Comparison of ENCODE assay signal across 43 mouse cellular contexts in genomic region chr9:106504246-106504645, GRCm38 (mm10). TPM values are rescaled to one million over a fixed set of nuclear protein-coding genes. Genes with fewer than 3 reads are reported as not detected.
"Had no signal": no experiment of that assay in that cellular context is flagged by ENCODE, and none has a peak within 500 bp of the region (broad histone marks: within the 10 kb centered on the region; RNA-seq: fewer than 3 reads in every experiment).

No protein-coding gene starts in this region.

- ATAC-seq: hindbrain, postnatal 0 days; intestine, embryonic 16.5 days had no signal

- H3K9ac ChIP-seq: heart, embryonic 12.5 days; hindbrain, embryonic 13.5 days; hindbrain, embryonic 15.5 days; kidney, embryonic 15.5 days; limb, embryonic 12.5 days; liver, embryonic 14.5 days had no signal

- DNase-seq: gastrocnemius, adult 2 months; gastrocnemius, postnatal 10 days; gastrocnemius, postnatal 25 days; heart, adult 18-20 months; heart, postnatal 14 days; heart, postnatal 36 days; kidney, adult 11 months; kidney, adult 2 months; kidney, adult 9 months; kidney, postnatal 14 days; kidney, postnatal 36 days; layer of hippocampus, adult 9-11 months; layer of hippocampus, postnatal 36 days; liver had no signal

- H3K27ac ChIP-seq: gastrocnemius, adult 2 months; heart, embryonic 10.5 days; hindbrain, embryonic 13.5 days; hindbrain, embryonic 15.5 days; hindbrain, postnatal 0 days; kidney, embryonic 15.5 days; kidney, postnatal 0 days; limb, embryonic 10.5 days; limb, embryonic 12.5 days; liver, embryonic 14.5 days had no signal

- H3K4me3 ChIP-seq: gastrocnemius, adult 2 months; heart, embryonic 10.5 days; heart, embryonic 12.5 days; hindbrain, embryonic 13.5 days; hindbrain, embryonic 15.5 days; kidney, embryonic 15.5 days; limb, embryonic 10.5 days; limb, embryonic 12.5 days had no signal

- H3K27me3 ChIP-seq: hindbrain, embryonic 15.5 days; kidney, embryonic 15.5 days; limb, embryonic 12.5 days had no signal

- H3K36me3 ChIP-seq: heart, embryonic 10.5 days; heart, embryonic 12.5 days; hindbrain, embryonic 13.5 days; hindbrain, embryonic 15.5 days; kidney, embryonic 15.5 days; limb, embryonic 10.5 days; limb, embryonic 12.5 days had no signal

- H3K4me1 ChIP-seq: heart, embryonic 10.5 days; heart, embryonic 12.5 days; hindbrain, embryonic 13.5 days; hindbrain, embryonic 15.5 days; kidney, embryonic 15.5 days; limb, embryonic 10.5 days; limb, embryonic 12.5 days had no signal

- H3K4me2 ChIP-seq: heart, embryonic 12.5 days; hindbrain, embryonic 13.5 days; hindbrain, embryonic 15.5 days; kidney, embryonic 15.5 days; limb, embryonic 12.5 days; liver, embryonic 11.5 days had no signal

- H3K9me3 ChIP-seq: heart, embryonic 10.5 days; heart, embryonic 12.5 days; hindbrain, embryonic 13.5 days; hindbrain, embryonic 15.5 days; kidney, embryonic 15.5 days; limb, embryonic 10.5 days; limb, embryonic 12.5 days had no signal

RNA-seq across cellular contexts. Expression of gene Iqcf1, which starts 4.5 kb away (rescaled TPM):
- total RNA-seq: gastrocnemius, adult 2 months; gastrocnemius, postnatal 10 days; gastrocnemius, postnatal 25 days; gastrocnemius, postnatal 4 days; granulocyte monocyte progenitor cell, adult 5-6 weeks; heart, adult 18-20 months; heart, adult 8-10 months; heart, postnatal 14 days; heart, postnatal 36 days; hematopoietic stem cell, adult 5-6 weeks; hindbrain, postnatal 0 days; layer of hippocampus, adult 18-20 months; layer of hippocampus, adult 8-10 months; layer of hippocampus, postnatal 14 days; layer of hippocampus, postnatal 36 days; left cerebral cortex, adult 18-20 months; left cerebral cortex, adult 8-10 months; left cerebral cortex, postnatal 10 days; left cerebral cortex, postnatal 36 days had no signal
- polyA plus RNA-seq: heart, embryonic 10.5 days; heart, embryonic 12.5 days; heart, embryonic 14.5 days; heart, embryonic 16.5 days; hindbrain, embryonic 11.5 days; hindbrain, embryonic 13.5 days; hindbrain, embryonic 15.5 days; hindbrain, postnatal 0 days; intestine, embryonic 14.5 days; intestine, embryonic 16.5 days; kidney, adult 2 months; kidney, embryonic 15.5 days; kidney, postnatal 0 days; large intestine, adult 2 months; limb, embryonic 10.5 days; limb, embryonic 12.5 days; limb, embryonic 14.5 days; liver, embryonic 11.5 days; liver, embryonic 14.5 days had no signal

RNA-seq across cellular contexts. Expression of gene Iqcf5, which starts 10.1 kb away (rescaled TPM):
- total RNA-seq: gastrocnemius, adult 2 months; gastrocnemius, postnatal 10 days; gastrocnemius, postnatal 25 days; gastrocnemius, postnatal 4 days; granulocyte monocyte progenitor cell, adult 5-6 weeks; heart, adult 18-20 months; heart, adult 8-10 months; heart, postnatal 14 days; heart, postnatal 36 days; hematopoietic stem cell, adult 5-6 weeks; hindbrain, postnatal 0 days; layer of hippocampus, adult 18-20 months; layer of hippocampus, adult 8-10 months; layer of hippocampus, postnatal 36 days; left cerebral cortex, adult 18-20 months had no signal
- polyA plus RNA-seq: heart, embryonic 10.5 days; heart, embryonic 12.5 days; heart, embryonic 14.5 days; heart, embryonic 16.5 days; hindbrain, embryonic 11.5 days; hindbrain, embryonic 13.5 days; hindbrain, embryonic 15.5 days; hindbrain, postnatal 0 days; intestine, embryonic 14.5 days; intestine, embryonic 16.5 days; kidney, embryonic 15.5 days; kidney, postnatal 0 days; large intestine, adult 2 months; limb, embryonic 10.5 days; limb, embryonic 12.5 days; limb, embryonic 14.5 days; liver, embryonic 11.5 days; liver, embryonic 14.5 days had no signal

RNA-seq across cellular contexts. Expression of gene Gpr62, which starts 38.5 kb away (rescaled TPM):
- total RNA-seq: granulocyte monocyte progenitor cell, adult 5-6 weeks; heart, adult 18-20 months; heart, postnatal 36 days; hematopoietic stem cell, adult 5-6 weeks had no signal
- polyA plus RNA-seq: kidney, adult 2 months; liver, embryonic 14.5 days had no signal
